Mouse (Mus musculus) brain, embryonic 14.5 days (tissue): Measurements from ENCODE around the gene Rab11fip3.

ENCODE experiments used
- CTCF ChIP-seq: fragments of 200-500 bp; IDR thresholded peaks from 2 replicates; pipeline ENCODE4 v1.5.1; 2012; ENCODE audit warnings: inconsistent platforms, mild to moderate bottlenecking, moderate library complexity, borderline replicate concordance; ENCODE audit not compliant: insufficient read depth, insufficient read length; ENCODE audit errors: extremely low read depth
- POLR2A ChIP-seq: fragments of 200-500 bp; IDR thresholded peaks from 2 replicates; pipeline ENCODE4 v1.6.1; 2012; ENCODE audit warnings: mild to moderate bottlenecking, inconsistent platforms, borderline replicate concordance; ENCODE audit not compliant: poor library complexity, insufficient read depth, insufficient read length, severe bottlenecking; ENCODE audit errors: extremely low read depth

DNA sequence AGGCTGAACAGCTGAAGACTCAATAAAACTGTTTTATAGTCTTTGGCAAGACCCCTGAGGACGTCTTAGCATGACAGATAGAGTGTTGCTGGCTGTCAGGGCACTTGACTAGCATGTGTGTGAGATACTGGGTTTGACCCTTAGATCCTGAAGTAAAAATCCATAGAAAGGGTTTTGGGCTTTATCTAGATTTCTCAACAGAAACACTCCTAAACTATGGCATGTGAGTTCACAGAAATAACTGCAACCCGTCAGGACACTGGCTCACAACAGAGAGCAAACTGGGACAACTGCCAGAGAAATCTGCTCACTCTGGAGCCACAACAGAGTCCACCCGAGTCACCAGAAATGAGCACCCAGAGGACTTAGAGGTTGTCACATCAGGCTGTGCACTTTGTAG lies 101.7 kb downstream of the Rab11fip3 start:
- TF ChIP-seq CTCF, result no peak
- no peak for TF ChIP-seq POLR2A
